Comparison of ENCODE assay signal across 23 mouse cellular contexts in genomic region chr3:86123251-86123746, GRCm38 (mm10). TPM values are rescaled to one million over a fixed set of nuclear protein-coding genes. Genes with fewer than 3 reads are reported as not detected.
A peak's percentile ranks its signal among the peaks of the same experiment; 100 is the strongest.
DNase-seq lines count a peak whose midpoint lies in the region; ATAC-seq and TF ChIP-seq lines count a peak whose summit lies in the region.
"Had no signal": no experiment of that assay in that cellular context is flagged by ENCODE, and none has a peak within 500 bp of the region (broad histone marks: within the 10 kb centered on the region; RNA-seq: fewer than 3 reads in every experiment).

No protein-coding gene starts in this region.

- 0 out of 2 replicates have a peak, but pooled peaks have one; percentile 5 for ATAC-seq in liver, embryonic 11.5 days (replicated peaks; ENCODE audit: low FRiP score)
- ATAC-seq in liver, embryonic 12.5 days: peak; percentile 47
- ATAC-seq in liver, postnatal 0 days: no peak
- ATAC-seq: activated CD4-positive, CD25-positive, alpha-beta regulatory T cell, adult 4 months; forebrain, embryonic 14.5 days; hindbrain, postnatal 0 days had no signal

- H3K9me3 ChIP-seq in liver, embryonic 11.5 days (ENCODE audit: control insufficient read depth, low read length): no peaks in the 10 kb centered on the region
- H3K9me3 ChIP-seq in liver, embryonic 12.5 days (replicated peaks): no peaks in the 10 kb centered on the region
- no peaks in the 10 kb centered on the region for H3K9me3 ChIP-seq in liver, postnatal 0 days (ENCODE audit: low read length)
- H3K9me3 ChIP-seq: embryonic facial prominence, embryonic 15.5 days; forebrain, embryonic 10.5 days; heart, embryonic 10.5 days; hindbrain, embryonic 13.5 days had no signal

- H3K36me3 ChIP-seq in liver, embryonic 11.5 days (ENCODE audit: control insufficient read depth, insufficient read depth, low read length): peaks cover 7% of the 10 kb centered on the region
- H3K36me3 ChIP-seq in liver, embryonic 12.5 days: peaks cover 25% of the 10 kb centered on the region
- peaks cover 34% of the 10 kb centered on the region for H3K36me3 ChIP-seq in liver, postnatal 0 days (replicated peaks; ENCODE audit: insufficient read depth, low read length)

- H3K9ac ChIP-seq in liver, embryonic 11.5 days (ENCODE audit: low read depth, low read length): no peak overlapping the region
- H3K9ac ChIP-seq in liver, embryonic 12.5 days: no peak overlapping the region
- H3K9ac ChIP-seq in liver, postnatal 0 days (replicated peaks): no peak overlapping the region
- H3K9ac ChIP-seq: embryonic facial prominence, embryonic 15.5 days; hindbrain, embryonic 13.5 days had no signal

- DNase-seq in liver, embryonic 11.5 days (ENCODE audit: low spot score): no peak
- DNase-seq in liver (no peak), MN1 (ENCODE audit: low spot score) (no peak)
- DNase-seq in liver, postnatal 0 days: no peak
- DNase-seq in right cerebral cortex, postnatal 36 days (ENCODE audit: low spot score in 2 of 2): no peak
- no peak for DNase-seq in adrenal gland, adult 2 months
- DNase-seq: adrenal gland, postnatal 25 days; cerebellum, adult 11 months; cerebellum, adult 8-10 months; cerebellum, postnatal 14 days; embryo, embryonic 11 days; gastrocnemius, adult 2 months; gastrocnemius, postnatal 25 days; heart, postnatal 10 days had no signal

- no peak overlapping the region for H3K4me2 ChIP-seq in liver, embryonic 11.5 days
- H3K4me2 ChIP-seq in liver, embryonic 12.5 days: no peak overlapping the region
- H3K4me2 ChIP-seq in liver, postnatal 0 days (ENCODE audit: low read depth, low read length): no peak overlapping the region
- H3K4me2 ChIP-seq: embryonic facial prominence, embryonic 15.5 days; hindbrain, embryonic 13.5 days had no signal

- H3K27me3 ChIP-seq in liver, embryonic 11.5 days (replicated peaks; ENCODE audit: control insufficient read depth, insufficient read depth, low read length): no peaks in the 10 kb centered on the region
- H3K27me3 ChIP-seq in liver, embryonic 12.5 days (replicated peaks): no peaks in the 10 kb centered on the region
- no peaks in the 10 kb centered on the region for H3K27me3 ChIP-seq in liver, postnatal 0 days (ENCODE audit: insufficient read depth, low read length)
- H3K27me3 ChIP-seq: embryonic facial prominence, embryonic 15.5 days; hindbrain, embryonic 13.5 days had no signal

- TF ChIP-seq CTCF in liver, postnatal 0 days (IDR thresholded peaks at IDR 0.05; ENCODE audit: low read depth): no peak

- H3K4me1 ChIP-seq in liver, embryonic 11.5 days (replicated peaks; ENCODE audit: control insufficient read depth, insufficient read depth, low read length): no peaks in the 10 kb centered on the region
- 0 out of 2 replicates have a peak, but pooled peaks cover 6% of the 10 kb centered on the region for H3K4me1 ChIP-seq in liver, embryonic 12.5 days
- no peaks in the 10 kb centered on the region for H3K4me1 ChIP-seq in liver, postnatal 0 days (ENCODE audit: insufficient read depth)

- 69% methylated on average over 8 of the region's 8 CpGs for WGBS in liver, embryonic 11.5 days
- 64% methylated on average over 8 of the region's 8 CpGs for WGBS in liver, embryonic 12.5 days (ENCODE audit: insufficient replicate concordance)
- WGBS in liver, postnatal 0 days (ENCODE audit: insufficient replicate concordance): 67% methylated on average over 8 of the region's 8 CpGs

- H3K4me3 ChIP-seq in liver, embryonic 11.5 days (ENCODE audit: low read depth, low read length): no peak overlapping the region
- no peak overlapping the region for H3K4me3 ChIP-seq in liver, embryonic 12.5 days
- H3K4me3 ChIP-seq in liver, postnatal 0 days (ENCODE audit: low read depth, low read length): no peak overlapping the region
- H3K4me3 ChIP-seq: embryonic facial prominence, embryonic 15.5 days; erythroblast, embryonic 14.5 days; forebrain, embryonic 10.5 days; gastrocnemius, adult 2 months; heart, embryonic 10.5 days; hindbrain, embryonic 13.5 days had no signal

- 0 out of 2 replicates have a peak, but pooled peaks have one; percentile 33 for TF ChIP-seq EP300 in liver, postnatal 0 days (IDR thresholded peaks at IDR 0.05; ENCODE audit: low read depth)

- no peak overlapping the region for H3K27ac ChIP-seq in liver, embryonic 11.5 days (ENCODE audit: low read depth, low read length)
- H3K27ac ChIP-seq in liver, embryonic 12.5 days: peak overlapping the region; percentile 14; the same call in 1 of the 2 replicates
- no peak overlapping the region for H3K27ac ChIP-seq in liver, postnatal 0 days (ENCODE audit: low read depth)
- H3K27ac ChIP-seq: embryonic facial prominence, embryonic 15.5 days; forebrain, embryonic 10.5 days; gastrocnemius, adult 2 months; heart, embryonic 10.5 days; hindbrain, embryonic 13.5 days; hindbrain, postnatal 0 days had no signal

RNA-seq across cellular contexts. Expression of gene Rps3a1, which starts 19.2 kb away (rescaled TPM):
- 1,618 and 1,639 TPM in 2 replicates for polyA plus RNA-seq in liver, embryonic 11.5 days (2014; fragmentation: Nextera tagmentation; extraction: Ambion mirVana)
- polyA plus RNA-seq in liver, embryonic 12.5 days (2016; fragmentation: Nextera tagmentation; extraction: Ambion mirVana): 1,175 and 1,195 TPM in 2 replicates
- 751 and 788 TPM in 2 replicates for polyA plus RNA-seq in liver, postnatal 0 days (2015; fragmentation: Nextera tagmentation; extraction: Ambion mirVana)
- total RNA-seq in adrenal gland, adult 2 months (2021): 100 to 1,000 TPM; 728 to 830 TPM
- polyA plus RNA-seq in adrenal gland, adult 2 months (2012; rRNA removed): 12.6 and 17.1 TPM in 2 replicates

Comparison
In these comparisons a context has a peak if more than half of its experiments do, and no peak if none do; other contexts are left out.
1. RNA of gene Rps3a1, which starts 19.2 kb away (polyA plus RNA-seq): 1,618 to 1,639 TPM in liver, embryonic 11.5 days, 1,175 to 1,195 TPM in liver, embryonic 12.5 days and 751 to 788 TPM in liver, postnatal 0 days; 12.6 to 17.1 TPM in adrenal gland, adult 2 months; every median in the first group is over 10 times any median in the second.